Mouse (Mus musculus): Measurements from ENCODE around the gene Zbtb26. TPM values are rescaled to one million over a fixed set of nuclear protein-coding genes. Genes with fewer than 3 reads are reported as not detected.

Zbtb26 gene
- polyA plus RNA-seq (2017; shearing (Covaris generic)), result 2.6 TPM

DNA sequence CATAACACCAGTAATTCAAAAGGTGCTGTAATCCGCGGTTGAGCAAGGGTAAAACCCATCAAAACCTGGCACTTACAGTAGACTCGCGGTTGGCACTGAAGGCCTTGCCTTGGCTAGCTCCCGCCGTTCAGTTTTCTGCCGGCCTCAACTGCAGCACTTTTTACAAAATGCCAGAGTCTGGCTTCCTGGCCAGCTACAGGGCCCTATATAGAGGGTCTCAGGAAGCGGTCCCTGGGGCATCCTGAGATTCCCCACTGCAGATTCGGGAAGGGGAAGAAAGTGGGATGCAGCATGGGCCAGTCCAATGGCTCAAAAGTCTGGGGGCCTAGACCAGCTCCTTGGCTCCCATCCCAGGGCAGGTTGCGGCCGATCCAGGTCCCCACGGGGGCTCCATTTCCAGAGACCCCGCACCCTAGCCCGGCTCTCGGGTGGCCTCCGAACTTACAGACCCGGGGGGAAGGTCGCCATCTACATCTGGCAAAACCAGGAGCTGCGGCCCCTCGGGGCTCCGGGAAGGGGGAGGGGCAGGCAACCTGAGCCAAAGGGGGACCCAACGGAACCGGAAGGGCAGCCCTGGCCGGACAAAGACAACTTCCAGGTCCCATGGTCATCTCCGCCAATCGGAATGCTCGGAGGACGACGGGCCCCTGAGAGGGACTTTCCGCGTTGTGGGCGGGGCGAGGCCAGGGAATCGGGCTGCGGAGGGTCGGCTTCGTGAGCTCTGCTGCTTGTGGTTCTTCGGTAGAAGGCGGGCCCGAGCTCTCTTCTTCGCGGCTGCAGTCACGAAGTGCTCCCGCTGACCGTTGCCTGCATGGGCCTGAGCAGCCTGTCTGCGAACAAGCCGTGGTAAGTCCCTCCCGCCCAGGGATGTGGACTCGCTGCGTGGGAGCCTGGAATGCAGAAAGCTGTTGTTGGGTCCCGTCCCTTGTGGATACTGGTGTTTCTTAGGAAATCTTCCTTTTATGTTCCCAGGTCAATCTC lies at the start of gene Zbtb26, which contains the start of the genes Zbtb6 and Rabgap1:
TSS of gene Zbtb26 (minus strand) at position 525 of the 981 bp plus-strand sequence.
TSS of gene Zbtb6 (minus strand) at position 561 of the 981 bp plus-strand sequence.
TSS of gene Rabgap1 (plus strand) at position 669 of the 981 bp plus-strand sequence.

DNA sequence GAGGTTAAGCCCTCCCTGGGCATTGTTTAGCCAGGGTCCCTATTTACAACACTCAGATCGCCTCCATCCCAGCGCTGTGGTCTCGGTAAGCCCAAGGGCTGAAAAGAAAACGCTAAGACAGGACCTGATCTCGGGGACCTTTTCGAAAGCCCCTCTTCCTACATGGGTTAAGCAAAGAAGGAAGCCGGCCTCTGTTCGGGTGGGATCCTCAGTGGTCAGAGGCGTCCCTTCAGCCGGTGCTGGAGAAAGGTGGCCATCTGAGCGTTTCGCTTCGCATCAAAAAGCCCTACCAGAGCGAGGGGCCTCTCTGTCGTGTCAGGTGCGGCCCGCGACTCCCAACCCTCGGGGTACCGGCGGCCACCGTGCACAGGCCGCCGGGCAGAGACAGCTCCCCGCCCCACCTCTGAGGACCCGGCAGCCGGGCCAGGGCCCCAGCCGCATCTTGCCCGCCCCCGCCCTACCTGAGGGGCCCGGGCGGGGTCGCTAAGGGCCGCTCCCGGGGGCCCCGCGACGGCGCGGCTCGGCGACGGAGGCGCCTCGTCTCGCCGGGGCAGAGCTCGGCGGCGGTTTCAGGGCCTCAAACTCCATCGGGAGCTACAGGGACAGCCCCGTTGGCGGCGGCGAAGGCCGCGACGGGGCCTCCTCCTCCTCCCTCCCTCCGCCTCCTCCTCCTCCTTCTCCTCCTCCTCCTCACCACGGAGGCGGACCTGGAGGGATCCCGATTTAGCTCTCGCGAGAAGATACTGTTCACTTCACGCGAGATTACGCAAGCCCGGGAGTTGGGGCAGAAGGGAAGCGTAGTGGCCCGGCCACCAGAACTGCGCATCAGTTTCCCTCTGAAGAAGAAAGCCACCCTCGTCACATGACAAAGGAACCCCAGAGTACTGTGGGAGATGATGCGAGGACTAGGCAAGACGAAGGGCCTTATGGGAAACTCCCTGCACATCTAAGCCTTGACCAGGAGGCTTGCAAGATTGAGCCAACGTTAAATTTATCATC lies 20.3 kb downstream of the Zbtb26 start, which contains the start of gene Rc3h2:
TSS of gene Rc3h2 (minus strand) at position 598 of the 999 bp plus-strand sequence.

Other genes with a start within 250 kb of the Zbtb26 start
- gene Olfr366, start 231.6 kb downstream of the Zbtb26 start, polyA plus RNA-seq (2017; shearing (Covaris generic)), result not detected
- not detected for gene Olfr368, start 116.6 kb downstream of the Zbtb26 start, polyA plus RNA-seq (2017; shearing (Covaris generic))
- 33.0 TPM for gene Pdcl, start 83.8 kb downstream of the Zbtb26 start, polyA plus RNA-seq (2017; shearing (Covaris generic))
- gene Rc3h2, start 20.2 kb downstream of the Zbtb26 start, polyA plus RNA-seq (2017; shearing (Covaris generic)), result 45.5 TPM
- 4.0 TPM for gene Zbtb6, start within 50 bp of the Zbtb26 start, polyA plus RNA-seq (2017; shearing (Covaris generic))
- 49.4 TPM for gene Rabgap1, start 144 bp upstream of the Zbtb26 start, polyA plus RNA-seq (2017; shearing (Covaris generic))
- 0.61 TPM for gene Gpr21, start 73.2 kb upstream of the Zbtb26 start, polyA plus RNA-seq (2017; shearing (Covaris generic))

Measured in effector memory CD4-positive, alpha-beta T cell, adult 5 months (primary cell).